Mouse (Mus musculus) cerebellum, adult 9-10 months (tissue): ENCODE measurements around the gene Dpep1.

Experiments
- DNase-seq: peaks from one replicate; pipeline ENCODE4 v3.0.0; 2022

The Dpep1 gene

GRCm38 (mm10) chr8:123250940-123251339 is 64.9 kb downstream of the Dpep1 start:
- DNase-seq, result no peak
